Mouse (Mus musculus): ENCODE data around the gene Chp1. TPM values are rescaled to one million over a fixed set of nuclear protein-coding genes. Genes with fewer than 3 reads are reported as not detected.
A peak's percentile ranks its signal among the peaks of the same experiment; 100 is the strongest.
"Not testable (repeated sequence)": the region's sequence is repeated elsewhere in the genome, so short reads cannot be mapped to it uniquely, and the experiment has no call there.

The Chp1 gene
- polyA plus RNA-seq, 1 experiment from 2014 or later: 40.6 TPM

DNA sequence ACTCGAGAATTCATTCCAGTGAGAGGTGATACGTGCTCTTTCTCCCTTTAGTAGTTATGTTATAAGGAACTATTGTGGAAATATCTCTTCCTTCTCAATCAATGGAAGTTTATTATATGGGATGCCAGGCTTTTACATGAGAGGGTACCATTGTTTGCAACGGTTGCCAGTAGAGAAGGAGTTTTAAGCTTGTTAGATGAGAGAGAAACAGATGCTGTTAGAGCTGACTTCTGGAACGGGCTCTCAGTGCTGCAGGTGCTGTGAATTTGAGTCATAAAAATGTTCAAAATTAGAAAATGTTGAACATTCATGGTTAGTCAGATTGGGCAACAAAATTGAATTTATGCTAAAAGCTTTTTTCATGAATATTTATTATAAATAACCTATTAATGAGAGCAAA, 53.5 kb downstream of the Chp1 start:
- ATAC-seq (ENCODE audit: extremely low read depth, insufficient number of reproducible peaks, low FRiP score, low TSS enrichment): no peak
- Histone ChIP-seq H3K9ac (no peak overlapping the region), H3K4me2 (no peak overlapping the region), H3K4me3 (no peak overlapping the region), H3K4me1 (peaks cover 69% of the 10 kb centered on the region), H3K9me3 (no peaks in the 10 kb centered on the region), H3K27ac (replicated peaks) (no peak overlapping the region), H3K36me3 (peaks cover 91% of the 10 kb centered on the region), H3K27me3 (replicated peaks) (no peaks in the 10 kb centered on the region)
- 81% methylated on average over 4 of the region's 4 CpGs for WGBS

DNA sequence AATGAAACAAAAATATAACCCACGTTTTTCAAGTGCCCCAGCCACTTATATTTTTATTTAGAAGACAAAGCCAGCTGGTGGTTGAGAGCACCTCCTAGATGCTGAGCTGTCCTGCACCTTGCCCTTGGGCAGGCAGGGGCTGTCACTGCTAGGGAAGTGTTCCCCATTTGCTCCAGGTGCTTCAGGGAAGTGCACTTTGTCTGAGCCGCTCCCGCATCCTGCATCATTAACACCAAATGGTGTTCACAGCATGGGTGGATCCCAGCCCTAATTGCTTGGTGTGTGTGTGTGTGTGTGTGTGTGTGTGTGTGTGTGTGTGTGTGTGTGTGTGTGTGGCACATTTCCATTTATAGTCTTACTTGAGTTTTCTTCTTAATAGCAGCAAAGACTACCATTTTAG, 54.1 kb downstream of the Chp1 start:
- not testable (repeated sequence) for H3K27me3 ChIP-seq (replicated peaks); ATAC-seq (ENCODE audit: extremely low read depth, insufficient number of reproducible peaks, low FRiP score, low TSS enrichment); H3K9me3 ChIP-seq; H3K27ac ChIP-seq (replicated peaks); H3K4me2 ChIP-seq; H3K9ac ChIP-seq; H3K4me3 ChIP-seq
- Histone ChIP-seq H3K36me3 (peaks cover 91% of the 10 kb centered on the region), H3K4me1 (peaks cover 63% of the 10 kb centered on the region)
- WGBS: 52% methylated on average over 3 of the region's 3 CpGs

DNA sequence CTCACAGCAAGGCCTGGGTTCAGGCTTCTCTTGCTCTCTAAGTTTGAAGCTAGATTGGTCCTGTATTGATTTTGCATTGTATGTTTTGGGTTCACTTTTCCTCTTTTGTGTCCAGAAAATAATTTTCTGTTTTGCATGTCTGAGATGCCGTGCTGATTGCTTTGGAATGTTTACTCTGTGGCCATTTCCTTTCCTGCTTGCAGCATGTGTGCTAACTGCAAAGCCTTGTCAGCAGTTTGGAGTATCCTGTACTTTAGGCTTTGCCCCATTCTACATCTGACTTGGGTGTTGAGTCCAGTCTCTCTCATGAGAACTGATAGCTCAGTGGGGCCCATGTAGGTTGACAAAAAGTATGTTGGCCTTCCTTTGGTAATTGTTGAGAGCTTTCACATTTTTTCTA, 55.0 kb downstream of the Chp1 start:
- H3K27ac ChIP-seq (replicated peaks): peak overlapping the region; percentile 13
- H3K4me3 ChIP-seq: no peak overlapping the region
- no peaks in the 10 kb centered on the region for H3K9me3 ChIP-seq
- H3K27me3 ChIP-seq (replicated peaks): no peaks in the 10 kb centered on the region
- H3K36me3 ChIP-seq: peaks cover 91% of the 10 kb centered on the region
- WGBS: 35% methylated on average over 1 of the region's 1 CpGs
- H3K4me1 ChIP-seq: peaks cover 56% of the 10 kb centered on the region
- H3K4me2 ChIP-seq: 0 out of 2 replicates have a peak overlapping the region, but pooled peaks have one; percentile 10
- no peak for ATAC-seq (ENCODE audit: extremely low read depth, insufficient number of reproducible peaks, low FRiP score, low TSS enrichment)
- peak overlapping the region; percentile 37; the same call in 1 of the 2 replicates for H3K9ac ChIP-seq

DNA sequence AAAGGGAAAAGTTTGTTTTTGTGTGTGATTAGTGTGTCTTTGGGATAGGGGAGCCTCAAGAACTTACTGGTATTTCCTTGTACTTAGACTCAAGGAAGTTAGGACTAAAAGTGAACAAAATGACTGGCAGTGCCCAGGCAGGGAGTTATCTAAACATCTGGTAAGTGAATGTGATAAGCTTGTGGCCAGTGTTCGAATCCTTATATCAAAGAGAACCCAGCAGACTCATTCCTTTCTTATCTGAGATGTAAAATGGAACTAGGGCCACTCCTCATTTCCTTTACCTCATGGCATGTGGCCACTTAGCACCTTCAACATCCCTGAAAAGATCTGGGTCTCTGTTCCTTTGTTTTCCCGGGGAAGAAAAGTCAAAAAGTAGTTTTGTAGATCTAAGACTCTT, 56.4 kb downstream of the Chp1 start:
- no peak for ATAC-seq (ENCODE audit: extremely low read depth, insufficient number of reproducible peaks, low FRiP score, low TSS enrichment)
- peaks cover 46% of the 10 kb centered on the region for H3K4me1 ChIP-seq
- H3K4me3 ChIP-seq: no peak overlapping the region
- no peak overlapping the region for H3K4me2 ChIP-seq
- no peak overlapping the region for H3K27ac ChIP-seq (replicated peaks)
- H3K9me3 ChIP-seq: no peaks in the 10 kb centered on the region
- 11% methylated on average over 2 of the region's 2 CpGs for WGBS
- H3K36me3 ChIP-seq: peaks cover 93% of the 10 kb centered on the region
- H3K27me3 ChIP-seq (replicated peaks): no peaks in the 10 kb centered on the region
- no peak overlapping the region for H3K9ac ChIP-seq

DNA sequence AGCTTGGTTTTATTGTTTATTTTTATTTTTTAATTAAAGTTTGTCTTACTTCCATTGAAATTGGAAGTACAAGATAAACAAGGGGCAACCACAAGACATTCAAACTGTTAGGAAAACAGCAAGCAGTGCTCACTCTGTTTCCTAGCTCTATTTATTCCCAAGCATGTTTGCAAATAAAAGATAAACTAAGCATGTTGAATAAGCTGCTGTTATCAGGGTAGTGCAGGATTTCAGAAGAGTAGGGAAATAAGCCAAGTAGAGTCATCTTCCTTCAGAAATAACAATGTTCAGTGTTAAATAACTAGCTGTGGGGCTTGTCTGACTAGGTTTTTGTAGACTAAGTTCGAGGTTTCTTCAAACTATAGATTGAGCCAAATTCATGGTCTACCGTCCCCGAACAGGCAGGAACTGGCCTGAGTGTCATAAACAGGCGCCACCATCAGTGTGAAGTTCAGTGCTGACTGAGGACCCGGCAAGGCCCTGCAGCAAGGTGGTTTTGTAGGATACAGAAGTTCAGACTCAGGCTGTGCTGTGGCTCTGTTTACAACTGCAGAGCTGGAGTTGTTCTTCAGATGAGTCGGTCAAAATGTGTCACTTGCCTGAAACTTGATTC, 58.0 kb downstream of the Chp1 start:
- 79% methylated on average over 6 of the region's 6 CpGs for WGBS
- H3K4me3 ChIP-seq: no peak overlapping the region
- ATAC-seq (ENCODE audit: extremely low read depth, insufficient number of reproducible peaks, low FRiP score, low TSS enrichment): no peak
- no peaks in the 10 kb centered on the region for H3K27me3 ChIP-seq (replicated peaks)
- 0 out of 2 replicates have a peak overlapping the region, but pooled peaks have one; percentile 37 for H3K9ac ChIP-seq
- no peaks in the 10 kb centered on the region for H3K9me3 ChIP-seq
- H3K27ac ChIP-seq (replicated peaks): no peak overlapping the region
- peaks cover 93% of the 10 kb centered on the region for H3K36me3 ChIP-seq
- no peak overlapping the region for H3K4me2 ChIP-seq
- peaks cover 42% of the 10 kb centered on the region for H3K4me1 ChIP-seq

DNA sequence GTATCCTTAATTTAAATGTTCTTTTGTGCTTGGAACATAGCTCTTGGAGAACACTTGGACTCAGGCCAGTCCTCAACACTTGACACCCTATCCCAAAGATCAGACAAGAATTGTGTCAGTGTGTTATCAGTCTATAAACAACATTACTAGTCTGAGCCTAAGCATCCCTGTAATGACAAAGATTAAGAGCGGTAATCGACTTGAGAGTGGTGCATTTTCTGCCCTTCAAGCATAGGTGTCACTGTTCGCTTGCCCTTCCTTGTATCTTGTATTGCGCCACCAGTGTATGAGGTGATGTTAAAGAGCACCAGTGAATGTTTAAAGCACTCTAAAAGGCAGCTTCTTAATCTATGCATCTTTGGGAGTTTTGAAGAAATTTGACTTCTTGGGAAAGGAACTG, 59.5 kb downstream of the Chp1 start:
- Histone ChIP-seq H3K9me3 (no peaks in the 10 kb centered on the region), H3K27ac (replicated peaks) (no peak overlapping the region), H3K4me1 (peaks cover 29% of the 10 kb centered on the region), H3K9ac (no peak overlapping the region), H3K4me2 (no peak overlapping the region), H3K36me3 (peaks cover 95% of the 10 kb centered on the region), H3K4me3 (no peak overlapping the region), H3K27me3 (replicated peaks) (no peaks in the 10 kb centered on the region)
- 80% methylated on average over 4 of the region's 4 CpGs for WGBS
- ATAC-seq (ENCODE audit: extremely low read depth, insufficient number of reproducible peaks, low FRiP score, low TSS enrichment): no peak

DNA sequence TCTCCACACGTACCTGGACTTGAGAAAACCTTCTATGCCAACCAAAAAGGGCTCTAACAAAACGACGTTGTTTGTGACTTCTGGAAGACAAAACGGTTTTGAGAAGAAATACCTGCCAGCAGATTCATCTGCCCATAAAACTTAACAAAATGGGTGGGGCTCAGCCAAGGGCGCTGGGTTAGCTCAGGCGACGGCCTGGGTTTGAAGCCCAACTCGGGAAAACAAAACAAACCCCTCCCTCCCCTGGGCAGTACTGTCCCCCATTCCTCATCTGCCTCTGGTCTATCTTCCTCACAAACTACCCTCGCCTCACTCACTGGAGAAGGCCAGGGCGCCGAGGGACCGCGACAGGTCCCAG, 70.3 kb downstream of the Chp1 start:
- Histone ChIP-seq H3K27ac (replicated peaks) (peak overlapping the region; percentile 69), H3K27me3 (replicated peaks) (no peaks in the 10 kb centered on the region), H3K4me2 (peak overlapping the region; percentile 89), H3K9me3 (no peaks in the 10 kb centered on the region), H3K36me3 (peaks cover 6% of the 10 kb centered on the region; the same call in 1 of the 2 replicates), H3K9ac (peak overlapping the region; percentile 88), H3K4me1 (peaks cover 39% of the 10 kb centered on the region), H3K4me3 (peak overlapping the region; percentile 93)
- ATAC-seq (ENCODE audit: extremely low read depth, insufficient number of reproducible peaks, low FRiP score, low TSS enrichment): no peak; the same call in none of the 2 replicates
- under 1% methylated on average over 13 of the region's 13 CpGs for WGBS

DNA sequence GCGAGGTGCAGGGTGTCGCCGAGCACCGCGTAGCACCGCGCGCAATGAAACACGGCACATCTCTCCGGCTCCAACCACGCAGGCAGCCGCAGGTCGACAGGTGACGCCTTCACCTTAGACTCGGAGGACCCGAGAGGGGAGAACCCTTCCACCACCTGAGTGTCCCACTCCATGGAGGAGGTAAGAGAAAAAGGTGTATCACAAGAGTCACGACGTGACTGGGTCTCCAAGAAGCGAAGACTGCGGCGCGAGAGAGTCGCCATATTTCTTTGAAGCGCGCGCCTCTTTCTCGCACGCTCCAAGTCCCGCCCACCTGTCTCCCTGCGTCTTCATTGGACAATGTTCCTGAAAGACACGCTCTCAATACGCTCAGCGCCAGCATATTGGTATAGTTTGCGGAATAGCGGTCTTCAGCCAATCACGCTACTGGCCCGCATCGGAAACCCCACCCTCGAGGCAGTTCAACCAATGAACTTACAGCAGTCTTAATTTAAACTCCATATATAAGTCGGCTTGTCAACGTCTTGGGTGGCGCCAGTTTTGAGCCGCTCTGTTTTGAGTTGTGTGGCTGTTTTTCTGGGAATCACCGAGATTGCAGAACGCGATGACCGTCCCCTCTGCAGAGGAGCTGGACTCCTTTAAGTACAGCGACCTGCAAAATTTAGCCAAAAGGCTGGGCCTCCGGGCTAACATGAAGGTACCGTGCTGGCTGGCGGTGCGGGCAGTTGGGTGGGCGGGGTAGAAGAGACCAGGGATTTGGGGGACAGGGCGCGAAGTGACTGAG, 70.9 kb downstream of the Chp1 start, which contains the start of the genes Nusap1 and Oip5:
Gene Nusap1 (plus strand): TSS at position 100 of the 784 bp plus-strand sequence.
Gene Oip5 (minus strand): TSS at position 271 of the 784 bp plus-strand sequence.
- WGBS: under 1% methylated on average over 55 of the region's 55 CpGs
- Histone ChIP-seq H3K27me3 (replicated peaks) (no peaks in the 10 kb centered on the region), H3K4me1 (peaks cover 39% of the 10 kb centered on the region), H3K36me3 (peaks cover 6% of the 10 kb centered on the region), H3K27ac (replicated peaks) (peak within 1 kb of the TSS; percentile 69), H3K9me3 (no peaks in the 10 kb centered on the region), H3K4me3 (peak within 1 kb of the TSS; percentile 93), H3K9ac (peak within 1 kb of the TSS; percentile 88), H3K4me2 (peak within 1 kb of the TSS; percentile 89)
- peak; percentile 99 for ATAC-seq (ENCODE audit: extremely low read depth, insufficient number of reproducible peaks, low FRiP score, low TSS enrichment)

DNA sequence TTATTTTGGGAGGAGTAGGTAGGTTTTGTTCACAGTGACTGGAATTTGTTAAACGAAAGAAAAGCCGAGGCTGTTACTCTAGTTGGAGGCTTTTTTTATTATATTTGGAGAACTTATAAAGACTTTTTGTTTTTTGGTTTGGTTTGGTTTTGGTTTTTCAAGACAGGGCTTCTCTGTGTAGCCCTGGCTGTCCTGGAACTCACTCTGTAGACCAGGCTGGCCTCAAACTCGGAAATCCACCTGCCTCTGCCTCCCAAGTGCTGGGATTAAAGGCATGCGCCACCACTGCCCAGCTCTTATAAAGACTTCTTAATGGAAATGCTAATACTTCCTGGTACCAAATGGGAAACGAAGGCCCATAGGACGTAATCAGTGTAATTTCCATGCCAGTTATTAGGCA, 71.5 kb downstream of the Chp1 start:
- whole genome bisulfite sequencing: 11% methylated on average over 6 of the region's 6 CpGs
- peak overlapping the region; percentile 40 for H3K27ac ChIP-seq (replicated peaks)

DNA sequence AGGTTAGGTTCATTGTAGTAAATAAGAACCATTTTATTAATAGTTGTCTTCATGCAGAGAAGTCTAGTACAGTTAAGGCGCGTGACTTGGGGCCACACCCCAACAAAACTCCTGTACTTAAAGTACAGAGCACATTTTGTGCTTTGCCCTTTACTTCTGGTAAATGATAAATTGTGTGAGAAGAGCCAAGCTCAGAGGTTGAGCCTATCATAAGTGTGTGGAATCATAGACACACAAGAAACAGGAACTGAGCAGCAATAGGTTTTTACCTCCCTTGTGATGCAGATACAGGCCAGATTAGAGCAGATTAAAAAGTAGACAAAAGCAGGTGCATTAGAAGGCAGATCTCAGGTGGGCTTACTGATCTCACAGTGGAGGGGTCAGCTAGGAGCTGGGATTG, 73.8 kb downstream of the Chp1 start:
- peaks cover 39% of the 10 kb centered on the region for H3K4me1 ChIP-seq
- peak overlapping the region; percentile 16; the same call in 1 of the 2 replicates for H3K4me3 ChIP-seq
- H3K9me3 ChIP-seq: no peaks in the 10 kb centered on the region
- WGBS: 99% methylated on average over 2 of the region's 2 CpGs
- no peaks in the 10 kb centered on the region for H3K27me3 ChIP-seq (replicated peaks)
- H3K27ac ChIP-seq (replicated peaks): no peak overlapping the region
- peak overlapping the region; percentile 50; the same call in 1 of the 2 replicates for H3K9ac ChIP-seq
- no peak for ATAC-seq (ENCODE audit: extremely low read depth, insufficient number of reproducible peaks, low FRiP score, low TSS enrichment)
- H3K36me3 ChIP-seq: peaks cover 32% of the 10 kb centered on the region
- H3K4me2 ChIP-seq: peak overlapping the region; percentile 89

More for the DNA sequence above, 71.5 kb downstream of the Chp1 start:
- Histone ChIP-seq H3K4me3 (peak overlapping the region; percentile 93), H3K4me2 (peak overlapping the region; percentile 89), H3K36me3 (peaks cover 12% of the 10 kb centered on the region), H3K4me1 (peaks cover 39% of the 10 kb centered on the region), H3K9ac (peak overlapping the region; percentile 83)
- not testable (repeated sequence) for ATAC-seq (ENCODE audit: extremely low read depth, insufficient number of reproducible peaks, low FRiP score, low TSS enrichment); H3K27me3 ChIP-seq (replicated peaks); H3K9me3 ChIP-seq

Data from heart, embryonic 13.5 days (tissue).